Comparison of ENCODE assay signal across 11 mouse cellular contexts in the genomic region with DNA sequence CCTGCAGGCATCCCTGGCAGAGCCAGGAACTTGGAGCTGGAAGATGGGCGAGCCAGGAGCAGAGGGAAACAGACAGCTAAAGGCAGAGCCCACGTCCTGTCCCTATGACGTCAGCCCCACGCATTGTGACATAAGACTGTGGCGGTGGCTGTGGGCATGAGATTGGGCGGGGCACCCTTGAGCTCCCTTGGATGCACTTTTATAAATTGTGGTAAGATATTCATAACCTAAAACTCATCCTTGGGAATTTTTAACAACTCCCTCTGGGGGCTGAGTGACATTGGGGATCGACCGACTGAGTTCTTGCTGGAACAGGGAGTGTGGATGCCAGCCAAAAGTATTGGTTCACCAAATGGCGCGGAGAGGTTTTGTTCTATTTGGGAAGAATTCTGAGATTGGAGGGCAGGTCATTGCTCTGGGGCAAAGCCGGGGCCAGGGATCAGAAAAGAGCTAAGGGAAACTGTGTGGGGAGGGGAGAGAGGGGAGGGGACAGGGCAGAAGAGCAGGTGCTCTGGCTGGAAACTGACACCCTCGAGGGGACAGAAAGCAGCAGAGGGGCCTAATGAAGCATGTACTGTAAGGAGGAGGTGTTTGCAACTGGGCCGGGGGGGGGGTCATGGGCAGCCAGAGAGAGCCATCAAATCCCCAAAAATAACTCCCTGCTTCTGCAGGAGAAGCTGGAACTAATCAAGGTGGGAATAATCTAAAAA. TPM values are rescaled to one million over a fixed set of nuclear protein-coding genes. Genes with fewer than 3 reads are reported as not detected.
A peak's percentile ranks its signal among the peaks of the same experiment; 100 is the strongest.
DNase-seq lines count a peak whose midpoint lies in the region; ATAC-seq and TF ChIP-seq lines count a peak whose summit lies in the region.
"Had no signal": no experiment of that assay in that cellular context is flagged by ENCODE, and none has a peak within 500 bp of the region (broad histone marks: within the 10 kb centered on the region; RNA-seq: fewer than 3 reads in every experiment).

No protein-coding gene starts in this region.

- DNase-seq in CD4-positive, CD25-positive, alpha-beta regulatory T cell, adult 2 months (ENCODE audit: low read depth, low spot score): peak; percentile 37
- peak in 1 of 2 experiments; percentile 55 for DNase-seq in layer of hippocampus, adult 2 months (ENCODE audit: low spot score in 2 of 2)
- DNase-seq in layer of hippocampus, postnatal 14 days (ENCODE audit: low spot score in 2 of 2): no peak
- peak; percentile 46 to 59 for DNase-seq in cerebellum, postnatal 36 days
- DNase-seq in right cerebral cortex, adult 18-20 months: peak; percentile 86
- DNase-seq in heart, adult 8-10 months (ENCODE audit: low spot score): no peak
- no peak for DNase-seq in thymus, postnatal 4 days
- DNase-seq: heart, postnatal 10 days; spleen, adult 18-20 months had no signal

- no peak for ATAC-seq in CD4-positive, CD25-positive, alpha-beta regulatory T cell, adult 4 months

- TF ChIP-seq CTCF in layer of hippocampus, adult 2 months (conservative IDR thresholded peaks at IDR 0.05): no peak

- no peak overlapping the region for H3K4me3 ChIP-seq in layer of hippocampus, adult 2 months
- H3K4me3 ChIP-seq: lung, embryonic 15.5 days had no signal

- H3K27ac ChIP-seq in layer of hippocampus, adult 2 months: peak overlapping the region; percentile 57
- H3K27ac ChIP-seq: lung, embryonic 15.5 days had no signal

RNA-seq across cellular contexts. Expression of a gene that starts 14.6 kb away (rescaled TPM):
- 100 to 1,000 TPM in 1 of 2 experiments, 10 to 100 TPM in 1; 84.0 to 114 TPM for polyA plus RNA-seq in CD4-positive, CD25-positive, alpha-beta regulatory T cell, adult 4 months (2017; shearing (Covaris generic))
- total RNA-seq in layer of hippocampus, adult 2 months (2021): 100 to 1,000 TPM; 103 to 104 TPM
- 10 to 100 TPM; 68.7 to 72.8 TPM for total RNA-seq in layer of hippocampus, postnatal 14 days (2021)
- total RNA-seq in heart, adult 8-10 months (2022): 10 to 100 TPM; 26.6 to 35.1 (median 32.8) TPM

RNA-seq across cellular contexts. Expression of a gene that starts 26.9 kb away (rescaled TPM):
- not detected for polyA plus RNA-seq in CD4-positive, CD25-positive, alpha-beta regulatory T cell, adult 4 months (2017; shearing (Covaris generic))
- 100 to 1,000 TPM; 124 to 129 TPM for total RNA-seq in layer of hippocampus, adult 2 months (2021)
- total RNA-seq in layer of hippocampus, postnatal 14 days (2021): 100 to 1,000 TPM; 107 to 115 TPM
- total RNA-seq in heart, adult 8-10 months (2022): 1 to 10 TPM; 1.7 to 2.6 (median 1.9) TPM

RNA-seq across cellular contexts. Expression of a gene that starts 51.6 kb away (rescaled TPM):
- polyA plus RNA-seq in CD4-positive, CD25-positive, alpha-beta regulatory T cell, adult 4 months (2017; shearing (Covaris generic)): 10 to 100 TPM; 30.5 to 36.5 TPM
- total RNA-seq in layer of hippocampus, adult 2 months (2021): 100 to 1,000 TPM; 238 to 248 TPM
- total RNA-seq in layer of hippocampus, postnatal 14 days (2021): 100 to 1,000 TPM; 262 to 266 TPM
- total RNA-seq in heart, adult 8-10 months (2022): 100 to 1,000 TPM; 355 to 414 (median 370) TPM

RNA-seq across cellular contexts. Expression of a gene that starts 58.4 kb away (rescaled TPM):
- polyA plus RNA-seq in CD4-positive, CD25-positive, alpha-beta regulatory T cell, adult 4 months (2017; shearing (Covaris generic)): 10 to 100 TPM; 32.2 to 43.3 TPM
- 10 to 100 TPM; 40.9 to 42.6 TPM for total RNA-seq in layer of hippocampus, adult 2 months (2021)
- 10 to 100 TPM; 38.8 to 40.3 TPM for total RNA-seq in layer of hippocampus, postnatal 14 days (2021)
- total RNA-seq in heart, adult 8-10 months (2022): 100 to 1,000 TPM; 138 to 171 (median 161) TPM

Comparison
In these comparisons a context has a peak if more than half of its experiments do, and no peak if none do; other contexts are left out.
1. DNase-seq: peak in CD4-positive, CD25-positive, alpha-beta regulatory T cell, adult 2 months (single experiment), cerebellum, postnatal 36 days (2 of 2) and right cerebral cortex, adult 18-20 months (single experiment); none in layer of hippocampus, postnatal 14 days (0 of 2), heart, adult 8-10 months (single experiment) and thymus, postnatal 4 days (single experiment).
2. RNA of a gene that starts 26.9 kb away (total RNA-seq): 124 to 129 TPM in layer of hippocampus, adult 2 months and 107 to 115 TPM in layer of hippocampus, postnatal 14 days; 1.7 to 2.6 TPM in heart, adult 8-10 months; every median in the first group is over 10 times any median in the second.